7 mouse cellular contexts compared by ENCODE assay signal in genomic region chr1:138135637-138136372, GRCm38 (mm10). TPM values are rescaled to one million over a fixed set of nuclear protein-coding genes. Genes with fewer than 3 reads are reported as not detected.
DNase-seq lines count a peak whose midpoint lies in the region; ATAC-seq lines count a peak whose summit lies in the region.

No protein-coding gene starts in this region.

- no peaks in the 10 kb centered on the region for H3K9me3 ChIP-seq in hindbrain, embryonic 11.5 days (ENCODE audit: control insufficient read depth, low read length)

- H3K4me1 ChIP-seq in hindbrain, embryonic 11.5 days (replicated peaks; ENCODE audit: control insufficient read depth, insufficient read depth, low read length), result no peaks in the 10 kb centered on the region; the same call in 1 of the 2 replicates

- peak overlapping the region; percentile 15; the same call in 1 of the 2 replicates for H3K4me3 ChIP-seq in hindbrain, embryonic 11.5 days (ENCODE audit: low read depth, low read length)

- 48% methylated on average over 9 of the region's 9 CpGs for WGBS in hindbrain, embryonic 11.5 days

- H3K9ac ChIP-seq in hindbrain, embryonic 11.5 days (ENCODE audit: low read depth, low read length), result 0 out of 2 replicates have a peak overlapping the region, but pooled peaks have one; percentile 12

- peak overlapping the region; percentile 26 for H3K4me2 ChIP-seq in hindbrain, embryonic 11.5 days (replicated peaks; ENCODE audit: low read depth, low read length)

- peak; percentile 0 for ATAC-seq in CD4-positive, CD25-positive, alpha-beta regulatory T cell, adult 4 months
- ATAC-seq in hindbrain, embryonic 11.5 days (ENCODE audit: low FRiP score), result peak; percentile 58
- ATAC-seq in megakaryocyte-erythroid progenitor cell, adult 5-6 weeks (replicated peaks; ENCODE audit: low FRiP score, low TSS enrichment, poor library complexity, severe bottlenecking), result peak; percentile 38; the same call in 1 of the 2 replicates
- no peak for ATAC-seq in frontal cortex, adult (ENCODE audit: low TSS enrichment)

- peak; percentile 62 for DNase-seq in 416B (ENCODE audit: low read depth)
- DNase-seq in hindbrain, embryonic 11.5 days (ENCODE audit: low spot score), result peak; percentile 32
- DNase-seq in spleen, postnatal 14 days (ENCODE audit: low spot score in 2 of 2), result no peak
- DNase-seq in c-Kit-positive CD71-positive TER-119-positive erythroid progenitor cells, embryonic 14.5 days (ENCODE audit: low spot score), result no peak

- H3K27ac ChIP-seq in hindbrain, embryonic 11.5 days (ENCODE audit: low read depth, low read length), result peak overlapping the region; percentile 54

- no peaks in the 10 kb centered on the region for H3K36me3 ChIP-seq in hindbrain, embryonic 11.5 days (ENCODE audit: control insufficient read depth, insufficient read depth, low read length)

- H3K27me3 ChIP-seq in hindbrain, embryonic 11.5 days (ENCODE audit: control insufficient read depth, insufficient read depth, low read length), result no peaks in the 10 kb centered on the region

RNA-seq across cellular contexts. Expression of gene Ptprc, which starts 39.7 kb away (rescaled TPM):
- 1,000 to 10,000 TPM; 1,419 to 1,542 TPM for polyA plus RNA-seq in CD4-positive, CD25-positive, alpha-beta regulatory T cell, adult 4 months (2017; shearing (Covaris generic))
- 1.7 and 2.2 TPM in 2 replicates for polyA plus RNA-seq in hindbrain, embryonic 11.5 days (2014; fragmentation: Nextera tagmentation; extraction: Ambion mirVana)
- total RNA-seq in megakaryocyte-erythroid progenitor cell, adult 5-6 weeks (2014; fragmentation: Nextera tagmentation), result 66.2 and 119 TPM in 2 replicates
- 101 and 111 TPM in 2 replicates for total RNA-seq in megakaryocyte-erythroid progenitor cell, adult 5-6 weeks (2017)

Comparison
In these comparisons a context has a peak if more than half of its experiments do, and no peak if none do; other contexts are left out.
1. DNase-seq: peak in 416B (single experiment) and hindbrain, embryonic 11.5 days (single experiment); none in spleen, postnatal 14 days (0 of 2) and c-Kit-positive CD71-positive TER-119-positive erythroid progenitor cells, embryonic 14.5 days (single experiment).
2. RNA of gene Ptprc, which starts 39.7 kb away (polyA plus RNA-seq): 1,419 to 1,542 TPM in CD4-positive, CD25-positive, alpha-beta regulatory T cell, adult 4 months; 1.7 to 2.2 TPM in hindbrain, embryonic 11.5 days; every median in the first group is over 100 times any median in the second.